Mouse (Mus musculus): Measurements from ENCODE around the gene Tex21. TPM values are rescaled to one million over a fixed set of nuclear protein-coding genes. Genes with fewer than 3 reads are reported as not detected.

Gene Tex21
- polyA plus RNA-seq, 1 experiment, result not detected

GRCm38 (mm10) chr12:76209429-76209974 lies 37.0 kb downstream of the Tex21 start:
- TF ChIP-seq POLR2A (IDR thresholded peaks at IDR 0.05; ENCODE audit: borderline replicate concordance, insufficient read depth, low read length) (no peak), CTCF (IDR thresholded peaks at IDR 0.05; ENCODE audit: borderline replicate concordance, insufficient read depth, low read depth, low read length) (no peak)
- DNase-seq, result no peak
- 94% methylated on average over 5 of the region's 5 CpGs for WGBS

DNA sequence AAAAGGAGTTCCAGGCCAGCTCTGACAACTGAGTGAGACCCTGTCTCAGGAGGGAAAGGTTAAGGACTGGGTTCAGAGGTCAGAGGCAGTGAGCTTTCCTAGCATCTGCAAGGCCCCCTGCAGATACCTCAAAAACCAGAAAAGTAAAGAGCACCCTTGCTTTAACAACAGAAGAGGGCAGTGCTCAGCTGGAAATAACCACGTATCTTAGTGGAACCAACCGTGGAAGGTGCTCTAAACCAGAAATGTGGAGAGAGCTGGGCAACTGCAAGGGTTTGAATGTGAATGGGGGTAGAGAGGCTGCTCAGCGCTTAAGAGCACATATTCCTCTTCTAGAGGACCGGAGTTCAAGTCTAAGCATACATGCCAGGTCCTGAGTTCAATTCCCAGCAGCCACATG lies 46.2 kb downstream of the Tex21 start:
- no peak overlapping the region for H3K4me3 ChIP-seq (replicated peaks; ENCODE audit: insufficient read depth, low read depth, low read length)
- WGBS, result 80% methylated on average over 4 of the region's 4 CpGs
- no peak overlapping the region for H3K27ac ChIP-seq (ENCODE audit: insufficient read depth, low read length)
- H3K4me1 ChIP-seq (ENCODE audit: control insufficient read depth, insufficient read depth, low read length), result 0 out of 2 replicates have a peak, but pooled peaks cover 2% of the 10 kb centered on the region
- no peaks in the 10 kb centered on the region for H3K27me3 ChIP-seq (ENCODE audit: control insufficient read depth, insufficient read depth, low read length)
- no peak for DNase-seq
- no peak for TF ChIP-seq CTCF (IDR thresholded peaks at IDR 0.05; ENCODE audit: borderline replicate concordance, insufficient read depth, low read depth, low read length)
- no peak for TF ChIP-seq POLR2A (IDR thresholded peaks at IDR 0.05; ENCODE audit: borderline replicate concordance, insufficient read depth, low read length)

More at GRCm38 (mm10) chr12:76209429-76209974, 37.0 kb downstream of the Tex21 start:
- Histone ChIP-seq H3K27me3 (ENCODE audit: control insufficient read depth, insufficient read depth, low read length) (no peaks in the 10 kb centered on the region), H3K27ac (ENCODE audit: insufficient read depth, low read length) (no peak overlapping the region), H3K4me3 (replicated peaks; ENCODE audit: insufficient read depth, low read depth, low read length) (no peak overlapping the region), H3K4me1 (ENCODE audit: control insufficient read depth, insufficient read depth, low read length) (no peaks in the 10 kb centered on the region)

DNA sequence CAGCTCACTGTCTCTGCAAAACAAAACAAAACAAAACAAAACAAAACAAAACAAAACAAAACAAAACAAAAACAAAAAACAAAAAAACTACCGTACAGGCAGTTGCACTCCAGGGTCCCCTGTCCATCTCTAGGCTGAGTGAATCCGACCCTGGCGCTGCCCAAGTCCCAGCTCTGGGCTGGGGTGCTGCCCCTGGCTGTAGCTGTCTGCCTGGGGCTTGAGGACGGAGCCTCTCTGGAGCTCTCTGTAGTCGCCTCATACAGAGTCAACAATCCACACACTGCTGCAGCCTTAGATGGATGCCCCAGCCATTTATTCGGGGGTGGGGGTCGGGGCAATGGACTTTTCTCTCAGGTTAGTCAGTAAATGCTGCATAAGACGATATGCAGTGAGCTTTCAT lies 49.5 kb downstream of the Tex21 start:
- peak in 1 of 2 experiments; percentile 14 for DNase-seq
- 50% methylated on average over 8 of the region's 8 CpGs for WGBS
- Histone ChIP-seq H3K27me3 (ENCODE audit: control insufficient read depth, insufficient read depth, low read length) (no peaks in the 10 kb centered on the region), H3K4me3 (replicated peaks; ENCODE audit: insufficient read depth, low read depth, low read length) (no peak overlapping the region), H3K4me1 (ENCODE audit: control insufficient read depth, insufficient read depth, low read length) (0 out of 2 replicates have a peak, but pooled peaks cover 2% of the 10 kb centered on the region), H3K27ac (ENCODE audit: insufficient read depth, low read length) (no peak overlapping the region)
- TF ChIP-seq POLR2A (IDR thresholded peaks at IDR 0.05; ENCODE audit: borderline replicate concordance, insufficient read depth, low read length), result no peak
- no peak for TF ChIP-seq CTCF (IDR thresholded peaks at IDR 0.05; ENCODE audit: borderline replicate concordance, insufficient read depth, low read depth, low read length)

DNA sequence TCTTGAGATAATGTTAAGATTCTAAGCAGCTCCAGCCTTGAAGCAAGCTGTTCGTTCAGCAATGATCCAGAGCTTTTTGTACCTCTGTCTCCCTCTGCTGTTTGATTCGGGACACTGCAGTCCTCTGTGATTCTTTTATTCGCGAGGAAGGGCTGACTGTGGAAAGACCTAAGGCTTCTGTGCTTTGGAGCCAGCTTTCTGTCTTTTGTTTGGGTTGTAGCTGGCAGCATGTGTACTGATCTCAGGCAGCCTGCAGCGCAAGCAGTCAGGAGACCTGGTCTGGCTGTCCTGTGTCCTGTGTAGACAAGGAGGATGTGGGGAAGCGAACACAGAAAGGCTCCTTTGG lies 49.9 kb downstream of the Tex21 start:
- peak; percentile 61; the same call in 1 of the 2 replicates for TF ChIP-seq CTCF (IDR thresholded peaks at IDR 0.05; ENCODE audit: borderline replicate concordance, insufficient read depth, low read depth, low read length)
- TF ChIP-seq POLR2A (IDR thresholded peaks at IDR 0.05; ENCODE audit: borderline replicate concordance, insufficient read depth, low read length), result no peak
- Histone ChIP-seq H3K4me3 (replicated peaks; ENCODE audit: insufficient read depth, low read depth, low read length) (no peak overlapping the region), H3K27ac (ENCODE audit: insufficient read depth, low read length) (no peak overlapping the region), H3K27me3 (ENCODE audit: control insufficient read depth, insufficient read depth, low read length) (no peaks in the 10 kb centered on the region), H3K4me1 (ENCODE audit: control insufficient read depth, insufficient read depth, low read length) (0 out of 2 replicates have a peak, but pooled peaks cover 2% of the 10 kb centered on the region)
- DNase-seq, result peak; percentile 79 to 85
- WGBS, result 3% methylated on average over 6 of the region's 6 CpGs

DNA sequence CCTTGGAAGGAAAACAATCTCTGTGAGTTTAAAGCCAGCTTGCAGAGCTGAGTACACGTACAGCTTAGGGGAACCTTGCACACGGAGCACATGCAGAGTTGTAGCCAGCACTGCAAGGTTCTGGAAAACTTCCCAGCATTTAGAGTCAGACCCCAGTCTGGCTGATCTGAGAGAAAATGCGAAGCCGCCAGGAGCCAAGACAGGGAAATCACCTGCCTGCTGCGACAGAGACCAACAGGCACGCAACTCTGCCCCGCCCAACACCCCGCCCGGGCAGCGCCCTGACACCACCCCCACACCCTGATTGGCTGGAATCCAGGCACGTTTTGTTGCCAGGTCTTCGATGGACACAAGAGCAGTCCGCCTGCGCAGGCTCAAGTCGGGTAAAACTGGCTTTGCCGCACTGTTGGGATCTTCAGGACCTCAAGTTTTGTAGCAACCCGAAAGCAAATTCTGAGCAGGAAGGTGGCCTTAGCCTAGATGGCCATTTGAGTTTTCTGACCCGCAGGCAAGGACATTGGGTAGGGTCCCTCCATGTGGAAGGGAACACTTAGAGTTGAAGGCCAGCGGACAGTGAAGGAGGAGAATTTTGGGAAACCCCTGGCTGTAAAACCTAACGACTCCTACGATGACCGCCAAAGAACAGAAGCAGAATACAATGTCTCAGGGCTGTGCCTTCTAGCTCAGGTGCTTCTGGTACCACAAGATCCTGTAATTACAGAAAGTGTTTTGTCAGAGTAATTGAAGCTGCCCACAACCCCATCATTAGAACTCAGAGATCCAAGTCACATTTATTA lies 50.4 kb downstream of the Tex21 start:
- Histone ChIP-seq H3K27me3 (ENCODE audit: control insufficient read depth, insufficient read depth, low read length) (no peaks in the 10 kb centered on the region), H3K4me3 (replicated peaks; ENCODE audit: insufficient read depth, low read depth, low read length) (peak overlapping the region; percentile 57), H3K27ac (ENCODE audit: insufficient read depth, low read length) (no peak overlapping the region), H3K4me1 (ENCODE audit: control insufficient read depth, insufficient read depth, low read length) (0 out of 2 replicates have a peak, but pooled peaks cover 2% of the 10 kb centered on the region)
- WGBS, result under 1% methylated on average over 22 of the region's 22 CpGs
- peak; percentile 86 to 88 for DNase-seq
- TF ChIP-seq CTCF (IDR thresholded peaks at IDR 0.05; ENCODE audit: borderline replicate concordance, insufficient read depth, low read depth, low read length), result no peak
- no peak for TF ChIP-seq POLR2A (IDR thresholded peaks at IDR 0.05; ENCODE audit: borderline replicate concordance, insufficient read depth, low read length)

- WGBS, result 63% methylated on average over 3 of the region's 3 CpGs
- no peak for TF ChIP-seq POLR2A (IDR thresholded peaks at IDR 0.05; ENCODE audit: borderline replicate concordance, insufficient read depth, low read length)
- no peak for TF ChIP-seq CTCF (IDR thresholded peaks at IDR 0.05; ENCODE audit: borderline replicate concordance, insufficient read depth, low read depth, low read length)
- H3K4me3 ChIP-seq (replicated peaks; ENCODE audit: insufficient read depth, low read depth, low read length), result no peak overlapping the region
- no peaks in the 10 kb centered on the region for H3K27me3 ChIP-seq (ENCODE audit: control insufficient read depth, insufficient read depth, low read length)
- H3K4me1 ChIP-seq (ENCODE audit: control insufficient read depth, insufficient read depth, low read length), result 0 out of 2 replicates have a peak, but pooled peaks cover 2% of the 10 kb centered on the region
- DNase-seq, result no peak
- H3K27ac ChIP-seq (ENCODE audit: insufficient read depth, low read length), result no peak overlapping the region
Observed at GRCm38 (mm10) chr12:76194526-76194925, 52.0 kb downstream of the Tex21 start.

DNA sequence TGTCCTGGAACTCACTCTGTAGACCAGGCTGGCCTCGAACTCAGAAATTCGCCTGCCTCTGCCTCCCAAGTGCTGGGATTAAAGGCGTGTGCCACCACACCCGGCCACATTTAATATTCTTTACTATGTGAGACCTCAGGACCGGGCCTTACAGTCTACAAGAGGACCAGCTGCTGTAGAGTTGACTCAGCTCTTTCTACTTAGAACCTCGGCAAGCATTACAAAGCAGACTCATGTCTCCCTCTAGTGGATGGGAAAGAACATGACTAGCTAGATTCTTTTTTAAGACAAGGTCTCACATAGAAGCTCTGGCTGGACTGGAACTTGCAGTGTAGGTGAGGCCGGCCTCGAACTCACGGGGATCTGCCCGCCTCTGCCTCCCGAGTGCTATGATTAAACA lies 55.6 kb downstream of the Tex21 start:
- H3K27ac ChIP-seq (ENCODE audit: insufficient read depth, low read length), result no peak overlapping the region
- H3K4me3 ChIP-seq (replicated peaks; ENCODE audit: insufficient read depth, low read depth, low read length), result no peak overlapping the region
- TF ChIP-seq CTCF (IDR thresholded peaks at IDR 0.05; ENCODE audit: borderline replicate concordance, insufficient read depth, low read depth, low read length), result peak; percentile 65; the same call in 1 of the 2 replicates
- TF ChIP-seq POLR2A (IDR thresholded peaks at IDR 0.05; ENCODE audit: borderline replicate concordance, insufficient read depth, low read length), result no peak
- peak; percentile 29 to 56 for DNase-seq
- WGBS, result 38% methylated on average over 11 of the region's 11 CpGs
- H3K4me1 ChIP-seq (ENCODE audit: control insufficient read depth, insufficient read depth, low read length), result no peaks in the 10 kb centered on the region
- H3K27me3 ChIP-seq (ENCODE audit: control insufficient read depth, insufficient read depth, low read length), result no peaks in the 10 kb centered on the region

- no peaks in the 10 kb centered on the region for H3K27me3 ChIP-seq (ENCODE audit: control insufficient read depth, insufficient read depth, low read length)
- no peak overlapping the region for H3K27ac ChIP-seq (ENCODE audit: insufficient read depth, low read length)
- 36% methylated on average over 8 of the region's 8 CpGs for WGBS
- no peak for TF ChIP-seq POLR2A (IDR thresholded peaks at IDR 0.05; ENCODE audit: borderline replicate concordance, insufficient read depth, low read length)
- peak; percentile 71 for TF ChIP-seq CTCF (IDR thresholded peaks at IDR 0.05; ENCODE audit: borderline replicate concordance, insufficient read depth, low read depth, low read length)
- DNase-seq, result peak; percentile 41 to 52
- H3K4me3 ChIP-seq (replicated peaks; ENCODE audit: insufficient read depth, low read depth, low read length), result no peak overlapping the region
- no peaks in the 10 kb centered on the region for H3K4me1 ChIP-seq (ENCODE audit: control insufficient read depth, insufficient read depth, low read length)
Observed at GRCm38 (mm10) chr12:76187849-76188248, 58.7 kb downstream of the Tex21 start.
